Mouse (Mus musculus) CD4-positive, CD25-positive, alpha-beta regulatory T cell, adult 4 months (primary cell): ENCODE measurements at regions not wholly inside any gene's neighbourhood (a gene's known extent, or its start where the extent isn't known, plus 50 kb on each side); places are given as distances from the start of the nearest gene placed in this dataset.
"Not testable (repeated sequence)": the region's sequence is repeated elsewhere in the genome, so short reads cannot be mapped to it uniquely, and the experiment has no call there.

Experiments
- ATAC-seq: one replicate; pipeline ENCODE4 v1.8.0; 2017

DNA sequence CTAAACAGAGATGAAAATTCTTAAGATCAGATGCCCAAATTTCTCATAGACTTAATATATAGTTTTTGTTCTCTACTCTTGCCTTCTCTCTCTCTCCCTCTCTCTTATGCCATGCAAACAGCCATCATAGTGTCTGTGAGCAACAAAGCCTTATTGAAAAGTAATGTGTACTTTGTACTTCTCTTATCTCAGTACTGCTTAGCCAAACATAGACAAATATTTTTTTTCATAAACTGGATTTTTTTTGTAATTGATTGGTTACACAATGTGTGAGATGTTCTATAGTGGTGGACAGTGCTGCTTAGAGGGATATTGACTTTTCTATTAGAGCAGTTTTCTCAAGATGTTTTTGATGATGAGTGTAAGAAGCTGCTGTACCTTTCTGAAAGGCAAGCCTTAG lies 90.1 kb upstream of the Vrk2 start:
- no peak for ATAC-seq

DNA sequence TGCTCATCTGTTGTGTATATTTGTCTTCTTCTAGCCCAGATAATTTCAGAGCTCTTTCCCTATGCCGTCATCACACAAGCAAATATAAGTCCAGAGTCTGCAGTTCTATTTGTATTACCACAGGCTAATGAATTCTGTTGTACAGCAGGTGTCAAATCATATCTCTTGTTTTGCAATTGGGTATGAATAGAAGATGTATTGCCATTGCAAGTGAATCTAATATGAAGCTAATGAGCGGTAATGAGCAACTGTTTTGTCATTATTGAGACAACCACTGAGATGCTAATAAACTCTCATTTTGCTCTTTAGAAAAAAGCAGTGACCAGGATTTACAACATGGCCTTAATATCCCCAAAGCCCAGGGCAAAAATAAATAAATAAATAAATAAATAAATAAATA lies 73.5 kb upstream of the Vrk2 start:
- ATAC-seq = no peak

DNA sequence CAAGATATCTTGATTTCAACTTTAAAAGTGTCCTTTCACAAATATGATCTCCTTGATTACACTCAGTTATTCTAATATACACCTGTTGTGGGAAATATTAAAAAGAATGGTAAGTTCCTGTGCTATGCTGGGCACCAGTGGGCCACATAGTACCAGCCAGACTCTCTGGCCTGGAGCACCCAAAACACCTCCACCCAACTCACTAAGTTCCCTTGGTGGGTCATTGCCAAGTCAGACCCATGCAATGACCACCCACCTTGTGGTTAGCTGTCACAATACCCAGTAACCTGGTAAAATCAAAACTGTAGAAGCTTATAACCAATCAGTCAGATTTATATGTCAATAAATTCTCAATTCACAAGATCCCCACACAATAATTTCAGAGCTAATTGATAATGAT lies 67.1 kb upstream of the Vrk2 start:
- no peak for ATAC-seq

DNA sequence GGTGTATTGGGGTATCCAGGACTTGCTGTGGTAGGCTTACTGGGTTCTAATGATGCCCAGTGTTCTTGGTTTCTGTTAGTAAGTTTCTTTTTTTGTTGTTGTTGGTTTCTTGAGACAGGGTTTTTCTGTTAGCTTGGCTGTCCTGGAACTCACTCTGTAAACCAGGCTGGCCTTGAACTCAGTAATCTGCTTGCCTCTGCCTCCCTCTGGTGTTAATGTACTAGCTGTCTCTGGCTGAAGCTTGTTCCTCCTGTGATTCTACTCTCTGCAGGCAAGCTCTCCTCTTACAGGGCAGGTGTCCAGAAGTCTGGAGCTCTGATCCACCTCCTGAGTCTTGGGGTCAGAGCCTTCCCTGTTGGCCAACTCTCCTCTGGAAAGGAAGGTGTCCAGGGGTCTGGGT lies 55.4 kb upstream of the Vrk2 start:
- ATAC-seq = not testable (repeated sequence)
